Mouse (Mus musculus): Measurements from ENCODE around the gene Cd27.
A peak's percentile ranks its signal among the peaks of the same experiment; 100 is the strongest.

The Cd27 gene

DNA sequence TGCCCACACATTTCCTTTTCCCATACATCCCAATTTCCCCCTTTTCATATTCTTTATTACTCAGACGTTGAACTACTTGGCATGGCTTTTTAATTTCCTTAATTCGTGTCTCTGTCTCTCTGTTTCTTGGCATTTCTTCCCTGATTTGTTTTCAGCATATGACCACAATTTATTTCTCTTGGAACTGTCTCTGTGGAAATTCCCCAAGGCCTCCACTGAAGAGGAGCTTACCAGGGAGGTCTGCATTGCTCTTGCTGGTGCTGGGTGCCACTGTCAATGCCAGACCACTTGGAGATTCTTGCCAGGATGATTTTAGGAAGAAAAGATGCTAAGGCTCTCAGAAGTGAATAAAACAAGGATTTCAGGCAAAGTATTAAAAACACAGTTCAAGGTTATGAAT is 24.2 kb downstream of the Cd27 start:
- DNase-seq: no peak

GRCm38 (mm10) chr6:125210436-125210835 is 26.4 kb downstream of the Cd27 start:
- no peak for DNase-seq

DNA sequence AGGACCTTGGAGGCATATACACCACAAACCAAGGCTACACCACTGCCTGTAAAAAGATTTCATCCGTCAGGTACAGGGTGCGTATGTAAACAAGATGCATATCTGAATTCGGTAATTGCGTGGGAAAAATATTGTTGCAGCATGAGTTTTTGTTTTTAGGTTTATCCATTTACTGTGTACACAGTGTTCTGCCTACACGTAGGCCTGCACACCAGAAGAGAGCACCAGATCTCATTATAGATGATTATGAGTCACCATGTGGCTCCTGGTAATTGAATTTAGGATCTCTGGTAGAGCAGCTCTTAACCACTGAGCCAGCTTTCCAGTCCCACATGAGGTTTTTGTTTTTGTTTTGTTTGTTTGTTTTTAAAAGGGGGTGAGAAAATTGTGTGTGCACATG is 39.6 kb downstream of the Cd27 start:
- peak; percentile 33 for DNase-seq

- peak; percentile 89 for DNase-seq
These were observed 40.5 kb downstream of the Cd27 start for GRCm38 (mm10) chr6:125196301-125196700.

GRCm38 (mm10) chr6:125195541-125196075 is 41.2 kb downstream of the Cd27 start:
- DNase-seq: peak; percentile 81

DNA sequence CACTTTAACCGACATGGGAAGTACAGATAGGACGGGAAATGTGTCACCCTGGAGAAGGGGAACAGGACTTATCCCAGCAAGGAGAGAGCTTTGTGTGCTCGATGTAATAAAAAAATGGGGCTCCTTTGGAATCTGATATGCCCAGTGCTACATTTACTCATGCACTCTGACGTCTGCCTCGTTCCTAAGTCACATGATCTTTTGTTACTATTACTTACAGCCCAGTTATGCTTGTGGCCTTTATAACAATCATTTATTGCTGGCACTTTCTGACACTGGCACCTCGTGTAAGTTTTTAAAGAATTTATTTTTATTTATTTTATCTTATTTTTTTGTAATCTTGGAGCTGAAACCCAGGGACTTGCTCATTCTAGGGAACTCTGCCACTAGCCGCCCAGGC is 43.4 kb downstream of the Cd27 start:
- no peak for DNase-seq

GRCm38 (mm10) chr6:125192841-125193240 is 44.0 kb downstream of the Cd27 start:
- DNase-seq: peak; percentile 79

DNA sequence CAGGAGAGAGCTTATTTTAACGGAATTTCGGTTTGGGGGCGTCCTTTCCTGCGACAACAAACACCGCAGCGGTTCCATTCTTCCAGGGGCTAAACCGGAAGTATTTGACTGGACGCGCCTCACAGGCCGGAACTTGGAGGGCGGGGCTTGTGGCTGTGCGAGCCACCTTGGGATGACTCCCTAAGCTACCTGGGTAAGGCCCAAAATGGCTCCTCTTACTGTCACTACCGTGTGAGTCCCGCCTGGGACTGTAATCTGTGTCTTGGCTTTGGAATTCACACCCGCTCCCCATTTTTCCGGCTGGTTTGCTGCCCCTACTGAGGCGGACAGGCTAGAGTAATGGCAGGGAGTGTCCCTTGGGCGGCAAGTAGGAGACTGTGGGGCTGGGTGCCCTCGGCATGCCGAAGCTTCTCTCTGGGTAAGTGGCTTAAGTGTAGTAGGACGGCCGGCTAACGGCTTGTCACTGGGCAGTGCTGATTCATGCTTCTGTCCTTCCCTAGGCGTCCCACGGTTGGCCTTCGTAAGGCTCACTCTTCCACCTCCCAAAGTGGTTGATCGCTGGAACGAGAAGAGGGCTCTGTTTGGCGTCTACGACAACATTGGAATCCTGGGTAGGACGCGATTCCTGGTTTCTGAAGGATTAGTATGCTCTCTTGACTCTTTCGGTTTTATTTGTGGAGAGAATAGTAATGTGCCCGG is 44.6 kb downstream of the Cd27 start:
- DNase-seq: peak; percentile 99

DNA sequence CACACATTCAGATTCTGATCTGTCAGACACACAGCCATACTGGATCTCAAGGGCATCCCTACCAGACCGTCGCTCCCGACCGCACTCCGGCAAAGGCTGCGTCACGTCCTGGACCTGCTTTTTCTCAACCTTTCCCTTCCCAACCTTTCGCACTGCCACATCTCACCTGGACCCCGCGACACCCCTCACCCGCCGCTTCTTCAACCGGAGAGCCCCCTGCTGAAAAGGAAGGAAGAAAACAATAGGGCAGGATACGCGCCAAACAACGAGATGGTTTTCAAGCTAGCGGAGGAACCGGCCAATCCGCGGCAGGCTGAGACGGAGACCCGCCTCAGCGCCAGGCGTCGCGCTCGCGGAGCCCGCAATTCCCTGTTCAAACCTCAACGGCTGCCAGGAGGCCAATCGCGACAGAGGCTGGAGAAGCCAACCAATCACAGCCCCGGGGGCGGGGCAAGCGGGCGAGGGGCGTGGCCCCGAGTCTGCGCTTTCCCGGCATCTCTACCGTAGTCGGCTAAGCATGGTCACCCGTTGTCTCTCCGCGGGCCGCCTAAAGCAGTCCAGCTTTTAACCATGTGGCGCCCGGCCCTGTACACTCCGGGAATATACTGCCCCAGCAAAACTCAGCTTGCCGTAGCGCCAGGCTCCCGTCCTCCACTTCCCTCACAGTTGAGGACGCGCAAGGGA is 45.3 kb downstream of the Cd27 start, which contains the start of the genes Ncapd2 and Mrpl51:
TSS of gene Ncapd2 (minus strand) at position 370 of the 684 bp plus-strand sequence.
TSS of gene Mrpl51 (plus strand) at position 470 of the 684 bp plus-strand sequence.
- peak; percentile 100 for DNase-seq

GRCm38 (mm10) chr6:125190816-125191215 is 46.0 kb downstream of the Cd27 start:
- peak; percentile 79 for DNase-seq

GRCm38 (mm10) chr6:125186203-125186602 is 50.6 kb downstream of the Cd27 start:
- DNase-seq: peak; percentile 76

Measured in heart, adult 11 months (tissue).